Mouse (Mus musculus) spleen, adult 10 weeks (tissue): Measurements from ENCODE around the gene Orc4. TPM values are rescaled to one million over a fixed set of nuclear protein-coding genes. Genes with fewer than 3 reads are reported as not detected.

Experiments used
- polyA plus RNA-seq: library from polyadenylated mRNA; stranded (reverse); fragments of 350-450 nt; fragmentation: Illumina TruSeq; extraction: RNeasy Lipid Tissue Mini Kit (QIAGEN cat#74804); gene quantifications from one replicate; pipeline ENCODE4 v1.2.3, GENCODE M21; 2015; ENCODE audit warnings: low replicate concordance; ENCODE audit not compliant: insufficient read depth

Gene Orc4
- 108 TPM for polyA plus RNA-seq

GRCm38 (mm10) chr2:48950252-48950315 lies at the start of gene Orc4:
TSS of gene Orc4 (minus strand) at chr2:48950277.

GRCm38 (mm10) chr2:48948841-48949584 lies 1.1 kb downstream of the Orc4 start, which contains the start of gene Mbd5:
TSS of gene Mbd5 (plus strand) at chr2:48949508.

Other genes with a start within 250 kb of the Orc4 start
- 7.7 TPM for gene Acvr2a, start 136.2 kb downstream of the Orc4 start, polyA plus RNA-seq
- 27.5 TPM for gene Mbd5, start 769 bp downstream of the Orc4 start, polyA plus RNA-seq